Mouse (Mus musculus): ENCODE data around the gene Zfp870. TPM values are rescaled to one million over a fixed set of nuclear protein-coding genes. Genes with fewer than 3 reads are reported as not detected.
"Not testable (repeated sequence)": the region's sequence is repeated elsewhere in the genome, so short reads cannot be mapped to it uniquely, and the experiment has no call there.

Gene Zfp870
- polyA plus RNA-seq, 2 experiments: 0.79 to 1.5 TPM

DNA sequence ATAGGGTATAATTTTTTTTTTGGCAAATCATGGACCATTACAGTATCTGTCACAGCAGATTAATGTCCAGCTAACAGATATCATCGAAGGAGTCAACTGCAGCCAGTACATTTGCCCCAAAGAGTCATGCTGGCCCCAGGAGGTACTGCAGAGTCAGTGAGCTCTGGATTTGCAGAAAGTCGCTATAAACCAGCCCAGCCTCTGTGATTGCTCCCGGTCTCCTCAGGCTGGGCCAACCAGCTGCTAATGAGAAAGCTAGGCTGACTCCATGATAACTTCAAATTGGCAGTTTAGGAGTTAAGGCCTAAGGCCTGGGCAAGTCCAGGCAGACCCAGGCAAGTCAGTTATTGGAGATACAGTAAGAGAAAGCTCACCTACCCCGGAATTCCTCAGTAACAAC is 19.4 kb downstream of the Zfp870 start:
- TF ChIP-seq EP300 (IDR thresholded peaks at IDR 0.05; ENCODE audit: low read depth) (no peak), CTCF (IDR thresholded peaks at IDR 0.05; ENCODE audit: low read depth) (no peak)
- 66% methylated on average over 4 of the region's 4 CpGs for WGBS (ENCODE audit: insufficient replicate concordance)
- Histone ChIP-seq H3K4me1 (replicated peaks; ENCODE audit: control insufficient read depth in 2 of 2, insufficient read depth in 2 of 2, low read length in 1 of 2) (no peaks in the 10 kb centered on the region), H3K4me2 (ENCODE audit: low read depth) (no peak overlapping the region), H3K36me3 (replicated peaks; ENCODE audit: control insufficient read depth, insufficient read depth, low read depth) (no peaks in the 10 kb centered on the region), H3K9ac (replicated peaks) (no peak overlapping the region), H3K27ac (no peak overlapping the region), H3K27me3 (ENCODE audit: control insufficient read depth, insufficient read depth, low read length) (no peaks in the 10 kb centered on the region), H3K9me3 (ENCODE audit: control insufficient read depth, low read length) (no peaks in the 10 kb centered on the region), H3K4me3 (ENCODE audit: insufficient read depth in 1 of 2, low read depth in 2 of 2, low read length in 2 of 2) (no peak overlapping the region)
- DNase-seq (ENCODE audit: low read depth in 3 of 3, low spot score in 3 of 3) (no peak), ATAC-seq (ENCODE audit: insufficient read depth) (no peak)

- Histone ChIP-seq H3K27ac (no peak overlapping the region), H3K9me3 (ENCODE audit: control insufficient read depth, low read length) (no peaks in the 10 kb centered on the region), H3K27me3 (ENCODE audit: control insufficient read depth, insufficient read depth, low read length) (no peaks in the 10 kb centered on the region), H3K36me3 (replicated peaks; ENCODE audit: control insufficient read depth, insufficient read depth, low read depth) (no peaks in the 10 kb centered on the region), H3K4me1 (replicated peaks; ENCODE audit: control insufficient read depth in 2 of 2, insufficient read depth in 2 of 2, low read length in 1 of 2) (no peaks in the 10 kb centered on the region), H3K4me2 (ENCODE audit: low read depth) (no peak overlapping the region), H3K4me3 (ENCODE audit: insufficient read depth in 1 of 2, low read depth in 2 of 2, low read length in 2 of 2) (no peak overlapping the region), H3K9ac (replicated peaks) (no peak overlapping the region)
- 56% methylated on average over 1 of the region's 1 CpGs for WGBS (ENCODE audit: insufficient replicate concordance)
- no peak for DNase-seq (ENCODE audit: low read depth in 3 of 3, low spot score in 3 of 3)
- no peak for TF ChIP-seq EP300 (IDR thresholded peaks at IDR 0.05; ENCODE audit: low read depth)
- no peak for TF ChIP-seq CTCF (IDR thresholded peaks at IDR 0.05; ENCODE audit: low read depth)
- no peak for ATAC-seq (ENCODE audit: insufficient read depth)
Observed at GRCm38 (mm10) chr17:32871483-32871882, 20.0 kb downstream of the Zfp870 start.

DNA sequence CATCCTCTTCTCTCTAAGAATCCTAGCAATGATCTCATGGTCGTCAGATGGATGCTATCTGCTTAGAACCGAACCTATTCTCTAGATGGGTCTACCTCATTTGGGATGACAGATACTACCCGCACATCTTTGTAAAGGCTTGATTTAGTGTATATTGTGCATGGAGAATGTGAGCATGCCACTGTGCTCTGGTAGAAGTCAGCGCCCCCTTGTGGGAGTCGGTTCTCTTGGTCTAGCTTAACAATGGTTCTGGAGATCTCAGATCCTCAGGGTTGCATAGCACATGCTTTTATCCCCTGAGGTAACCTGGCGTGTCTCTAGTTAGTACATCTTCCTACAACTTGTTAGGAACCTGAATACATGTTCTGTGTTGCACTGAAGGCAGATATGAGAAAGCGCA is 24.2 kb downstream of the Zfp870 start:
- not testable (repeated sequence) for H3K27ac ChIP-seq; H3K4me1 ChIP-seq (replicated peaks; ENCODE audit: control insufficient read depth in 2 of 2, insufficient read depth in 2 of 2, low read length in 1 of 2); ATAC-seq (ENCODE audit: insufficient read depth); H3K27me3 ChIP-seq (ENCODE audit: control insufficient read depth, insufficient read depth, low read length); H3K4me3 ChIP-seq (ENCODE audit: insufficient read depth in 1 of 2, low read depth in 2 of 2, low read length in 2 of 2); H3K4me2 ChIP-seq (ENCODE audit: low read depth); H3K9me3 ChIP-seq (ENCODE audit: control insufficient read depth, low read length); H3K9ac ChIP-seq (replicated peaks); H3K36me3 ChIP-seq (replicated peaks; ENCODE audit: control insufficient read depth, insufficient read depth, low read depth); DNase-seq (ENCODE audit: low read depth in 3 of 3, low spot score in 3 of 3)
- WGBS (ENCODE audit: insufficient replicate concordance): 48% methylated on average over 3 of the region's 7 CpGs

DNA sequence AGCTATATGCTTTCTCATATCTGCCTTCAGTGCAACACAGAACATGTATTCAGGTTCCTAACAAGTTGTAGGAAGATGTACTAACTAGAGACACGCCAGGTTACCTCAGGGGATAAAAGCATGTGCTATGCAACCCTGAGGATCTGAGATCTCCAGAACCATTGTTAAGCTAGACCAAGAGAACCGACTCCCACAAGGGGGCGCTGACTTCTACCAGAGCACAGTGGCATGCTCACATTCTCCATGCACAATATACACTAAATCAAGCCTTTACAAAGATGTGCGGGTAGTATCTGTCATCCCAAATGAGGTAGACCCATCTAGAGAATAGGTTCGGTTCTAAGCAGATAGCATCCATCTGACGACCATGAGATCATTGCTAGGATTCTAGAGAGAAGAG is 34.7 kb downstream of the Zfp870 start:
- not testable (repeated sequence) for H3K9me3 ChIP-seq (ENCODE audit: control insufficient read depth, low read length); H3K36me3 ChIP-seq (replicated peaks; ENCODE audit: control insufficient read depth, insufficient read depth, low read depth); ATAC-seq (ENCODE audit: insufficient read depth); H3K4me1 ChIP-seq (replicated peaks; ENCODE audit: control insufficient read depth in 2 of 2, insufficient read depth in 2 of 2, low read length in 1 of 2); H3K27ac ChIP-seq; H3K4me2 ChIP-seq (ENCODE audit: low read depth); H3K4me3 ChIP-seq (ENCODE audit: insufficient read depth in 1 of 2, low read depth in 2 of 2, low read length in 2 of 2); H3K27me3 ChIP-seq (ENCODE audit: control insufficient read depth, insufficient read depth, low read length); DNase-seq (ENCODE audit: low read depth in 3 of 3, low spot score in 3 of 3); H3K9ac ChIP-seq (replicated peaks)
- WGBS (ENCODE audit: insufficient replicate concordance): 41% methylated on average over 3 of the region's 6 CpGs

GRCm38 (mm10) chr17:32851581-32851980 is 39.9 kb downstream of the Zfp870 start:
- Histone ChIP-seq H3K9me3 (ENCODE audit: control insufficient read depth, low read length) (no peaks in the 10 kb centered on the region), H3K36me3 (replicated peaks; ENCODE audit: control insufficient read depth, insufficient read depth, low read depth) (no peaks in the 10 kb centered on the region), H3K27ac (no peak overlapping the region), H3K9ac (replicated peaks) (no peak overlapping the region), H3K27me3 (ENCODE audit: control insufficient read depth, insufficient read depth, low read length) (no peaks in the 10 kb centered on the region), H3K4me1 (replicated peaks; ENCODE audit: control insufficient read depth in 2 of 2, insufficient read depth in 2 of 2, low read length in 1 of 2) (no peaks in the 10 kb centered on the region), H3K4me2 (ENCODE audit: low read depth) (no peak overlapping the region), H3K4me3 (ENCODE audit: insufficient read depth in 1 of 2, low read depth in 2 of 2, low read length in 2 of 2) (no peak overlapping the region)
- WGBS (ENCODE audit: insufficient replicate concordance): 54% methylated on average over 7 of the region's 7 CpGs
- TF ChIP-seq CTCF (IDR thresholded peaks at IDR 0.05; ENCODE audit: low read depth): no peak
- no peak for TF ChIP-seq EP300 (IDR thresholded peaks at IDR 0.05; ENCODE audit: low read depth)
- no peak for ATAC-seq (ENCODE audit: insufficient read depth)
- DNase-seq (ENCODE audit: low read depth in 3 of 3, low spot score in 3 of 3): no peak

DNA sequence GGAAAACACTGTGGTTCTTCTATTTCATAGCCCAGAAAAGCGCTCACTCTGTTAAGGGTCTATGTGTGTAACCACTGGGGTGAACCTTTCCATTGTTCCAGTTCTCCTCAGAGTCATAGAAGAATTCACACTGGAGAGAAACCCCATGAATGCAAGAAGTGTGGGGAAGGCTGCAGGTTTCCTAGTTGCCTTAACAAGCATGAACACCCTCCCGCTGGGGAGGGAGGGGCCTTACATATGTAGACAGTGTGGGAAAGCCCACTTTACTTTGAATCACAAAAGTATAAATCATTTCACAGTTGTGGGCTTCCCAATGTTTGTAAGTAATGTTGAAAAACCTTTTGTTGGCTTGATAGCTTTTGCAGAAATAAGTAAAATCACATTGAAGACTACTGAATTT is 50.1 kb downstream of the Zfp870 start:
- WGBS (ENCODE audit: insufficient replicate concordance): 75% methylated on average over 2 of the region's 2 CpGs
- Histone ChIP-seq H3K27me3 (ENCODE audit: control insufficient read depth, insufficient read depth, low read length) (no peaks in the 10 kb centered on the region), H3K4me2 (ENCODE audit: low read depth) (no peak overlapping the region), H3K4me1 (replicated peaks; ENCODE audit: control insufficient read depth in 2 of 2, insufficient read depth in 2 of 2, low read length in 1 of 2) (no peaks in the 10 kb centered on the region), H3K27ac (no peak overlapping the region), H3K9ac (replicated peaks) (no peak overlapping the region), H3K9me3 (ENCODE audit: control insufficient read depth, low read length) (no peaks in the 10 kb centered on the region), H3K36me3 (replicated peaks; ENCODE audit: control insufficient read depth, insufficient read depth, low read depth) (no peaks in the 10 kb centered on the region), H3K4me3 (ENCODE audit: insufficient read depth in 1 of 2, low read depth in 2 of 2, low read length in 2 of 2) (no peak overlapping the region)
- ATAC-seq (ENCODE audit: insufficient read depth): no peak
- TF ChIP-seq CTCF (IDR thresholded peaks at IDR 0.05; ENCODE audit: low read depth): no peak
- TF ChIP-seq EP300 (IDR thresholded peaks at IDR 0.05; ENCODE audit: low read depth): no peak
- DNase-seq (ENCODE audit: low read depth in 3 of 3, low spot score in 3 of 3): no peak
